Mouse (Mus musculus) testis, adult 2 months (tissue): ENCODE measurements around the gene Psap. TPM values are rescaled to one million over a fixed set of nuclear protein-coding genes. Genes with fewer than 3 reads are reported as not detected.
"Not testable (repeated sequence)": the region's sequence is repeated elsewhere in the genome, so short reads cannot be mapped to it uniquely, and the experiment has no call there.

Experiments
- H3K27ac ChIP-seq: fragments of 200-500 bp; 2 replicates; pipeline ENCODE4 v1.5.1; 2012; ENCODE audit warnings: low read depth, low read length; ENCODE audit not compliant: control insufficient read depth, insufficient read depth
- H3K27me3 ChIP-seq: fragments of 200-500 bp; 2 replicates; pipeline ENCODE4 v1.6.1; 2012; ENCODE audit warnings: mild to moderate bottlenecking, low read length, moderate library complexity; ENCODE audit not compliant: control insufficient read depth, insufficient read depth
- H3K36me3 ChIP-seq: fragments of 200-500 bp; 2 replicates; pipeline ENCODE4 v1.6.1; 2012; ENCODE audit warnings: mild to moderate bottlenecking, low read length; ENCODE audit not compliant: control insufficient read depth, insufficient read depth
- H3K4me1 ChIP-seq: fragments of 200-500 bp; 2 replicates; pipeline ENCODE4 v1.6.1; 2012; ENCODE audit warnings: low read length; ENCODE audit not compliant: control insufficient read depth, insufficient read depth
- H3K4me3 ChIP-seq: fragments of 200-500 bp; 2 replicates; pipeline ENCODE4 v1.5.1; 2012; ENCODE audit warnings: low read depth, mild to moderate bottlenecking, low read length, moderate library complexity, mixed read lengths; ENCODE audit not compliant: control insufficient read depth
- CTCF ChIP-seq: fragments of 200-500 bp; IDR thresholded peaks from 2 replicates; pipeline ENCODE4 v1.5.1; 2012; ENCODE audit warnings: low read depth, mild to moderate bottlenecking, inconsistent platforms, low read length, moderate library complexity; ENCODE audit not compliant: control insufficient read depth, insufficient read depth, insufficient replicate concordance
- POLR2A ChIP-seq: fragments of 200-500 bp; IDR thresholded peaks from 2 replicates; pipeline ENCODE4 v1.6.1; 2012; ENCODE audit warnings: low read depth, mild to moderate bottlenecking, inconsistent platforms, low read length, moderate library complexity; ENCODE audit not compliant: control insufficient read depth
- polyA plus RNA-seq: library from polyadenylated mRNA; depleted of rRNA; stranded (reverse); fragments of >200 nt; gene quantifications from 2 replicates; pipeline ENCODE4 v1.2.3, GENCODE M21; 2012; rRNA removed

Psap gene
- 235 and 280 TPM in 2 replicates for polyA plus RNA-seq

GRCm38 (mm10) chr10:60277207-60278005 is at the start of gene Psap:
TSS of gene Psap (plus strand) at chr10:60277627.
- Histone ChIP-seq H3K4me1 (0 out of 2 replicates have a peak, but pooled peaks cover 2% of the 10 kb centered on the region), H3K4me3 (peak within 1 kb of the TSS; percentile 92), H3K36me3 (no peaks in the 10 kb centered on the region), H3K27me3 (no peaks in the 10 kb centered on the region), H3K27ac (peak within 1 kb of the TSS; percentile 84)
- no peak for TF ChIP-seq CTCF
- TF ChIP-seq POLR2A, result peak; percentile 88

- no peak overlapping the region for H3K4me3 ChIP-seq
- no peak overlapping the region for H3K27ac ChIP-seq
- H3K4me1 ChIP-seq, result no peaks in the 10 kb centered on the region
- H3K27me3 ChIP-seq, result no peaks in the 10 kb centered on the region
- no peaks in the 10 kb centered on the region for H3K36me3 ChIP-seq
- no peak for TF ChIP-seq POLR2A
- no peak for TF ChIP-seq CTCF
Measured at GRCm38 (mm10) chr10:60227666-60228065, 49.8 kb upstream of the Psap start.

DNA sequence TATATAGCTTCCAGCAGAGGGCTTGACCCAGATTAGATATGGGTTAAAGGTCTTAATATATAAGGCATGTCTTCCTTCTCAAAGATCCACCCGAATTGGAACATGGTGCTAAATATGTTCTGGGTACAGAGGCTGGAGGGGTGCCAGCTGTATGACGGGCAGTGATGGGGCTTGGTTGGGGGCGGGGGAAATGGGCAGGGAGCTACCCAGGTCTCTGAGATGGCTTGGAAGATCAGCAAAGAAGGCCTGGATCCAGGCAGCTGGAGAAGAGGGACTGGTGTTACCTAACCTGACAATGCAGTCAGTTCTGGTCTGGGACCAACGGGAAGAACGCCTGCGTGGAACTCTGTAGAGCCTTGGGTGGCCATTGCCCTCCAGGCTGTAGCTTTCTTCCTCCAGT is 48.3 kb upstream of the Psap start:
- H3K4me1 ChIP-seq, result no peaks in the 10 kb centered on the region
- H3K27ac ChIP-seq, result no peak overlapping the region
- no peaks in the 10 kb centered on the region for H3K36me3 ChIP-seq
- TF ChIP-seq CTCF, result no peak
- no peaks in the 10 kb centered on the region for H3K27me3 ChIP-seq
- H3K4me3 ChIP-seq, result no peak overlapping the region

DNA sequence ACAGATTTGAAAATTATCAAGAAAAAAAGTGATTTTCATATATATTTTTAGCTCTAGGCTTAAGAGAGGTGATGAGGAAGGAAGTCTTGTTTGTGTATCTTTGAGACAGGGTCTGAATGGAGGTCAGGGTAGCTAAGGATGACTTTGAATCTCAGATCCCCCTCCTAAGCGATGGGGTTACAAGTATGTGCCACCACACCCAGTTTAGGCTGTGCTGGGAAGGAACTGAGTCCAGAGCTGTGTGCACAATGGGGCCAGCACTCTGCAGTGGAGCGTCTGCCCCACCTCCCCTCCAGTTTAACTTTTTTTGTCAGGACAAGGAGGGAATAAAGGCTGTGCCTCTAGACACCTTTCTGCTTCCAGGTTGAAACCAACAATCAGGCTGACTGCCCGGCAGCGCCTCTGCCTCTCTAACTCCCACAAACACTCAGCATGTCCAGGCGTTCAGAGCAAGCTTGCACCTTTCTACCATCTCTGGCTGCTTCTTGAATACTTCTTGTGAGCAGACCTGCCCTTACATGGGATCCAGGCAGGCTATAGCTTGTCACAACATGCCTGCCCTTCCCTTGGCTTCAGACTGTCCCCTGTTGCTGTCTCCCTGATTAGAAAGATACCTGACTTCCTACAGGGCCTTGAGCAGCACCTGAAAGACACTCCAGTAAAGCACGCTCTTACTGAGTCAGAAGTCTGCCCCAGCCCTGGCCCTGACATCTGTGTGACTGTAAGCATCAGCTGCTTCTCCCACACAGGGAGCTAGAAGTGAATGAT is 46.9 kb upstream of the Psap start:
- H3K4me1 ChIP-seq, result no peaks in the 10 kb centered on the region
- H3K36me3 ChIP-seq, result no peaks in the 10 kb centered on the region
- TF ChIP-seq POLR2A (no peak), CTCF (no peak)
- H3K27ac ChIP-seq, result no peak overlapping the region
- no peaks in the 10 kb centered on the region for H3K27me3 ChIP-seq
- H3K4me3 ChIP-seq, result no peak overlapping the region

DNA sequence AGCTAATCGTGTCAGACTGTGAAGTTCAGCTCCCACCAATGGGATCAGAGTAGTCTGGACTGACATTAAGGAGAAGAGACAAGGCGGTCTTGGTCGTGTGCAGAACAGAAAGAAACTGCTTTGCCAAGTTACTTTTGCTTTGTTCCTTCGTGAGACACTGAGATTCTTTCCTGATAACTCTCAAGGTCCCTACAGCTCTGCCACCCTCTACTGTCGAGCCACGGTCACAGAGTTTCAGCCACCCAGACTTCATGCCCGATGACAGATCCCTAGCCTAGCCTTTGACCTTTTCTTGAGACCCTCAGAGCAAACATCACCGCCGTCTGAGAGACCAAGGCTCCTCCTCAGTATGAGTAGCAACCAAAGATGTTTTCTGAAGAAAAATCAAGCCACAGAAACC is 43.4 kb upstream of the Psap start:
- Histone ChIP-seq H3K4me3 (no peak overlapping the region), H3K4me1 (no peaks in the 10 kb centered on the region), H3K27ac (no peak overlapping the region), H3K36me3 (no peaks in the 10 kb centered on the region), H3K27me3 (no peaks in the 10 kb centered on the region)
- TF ChIP-seq CTCF (no peak), POLR2A (no peak)

DNA sequence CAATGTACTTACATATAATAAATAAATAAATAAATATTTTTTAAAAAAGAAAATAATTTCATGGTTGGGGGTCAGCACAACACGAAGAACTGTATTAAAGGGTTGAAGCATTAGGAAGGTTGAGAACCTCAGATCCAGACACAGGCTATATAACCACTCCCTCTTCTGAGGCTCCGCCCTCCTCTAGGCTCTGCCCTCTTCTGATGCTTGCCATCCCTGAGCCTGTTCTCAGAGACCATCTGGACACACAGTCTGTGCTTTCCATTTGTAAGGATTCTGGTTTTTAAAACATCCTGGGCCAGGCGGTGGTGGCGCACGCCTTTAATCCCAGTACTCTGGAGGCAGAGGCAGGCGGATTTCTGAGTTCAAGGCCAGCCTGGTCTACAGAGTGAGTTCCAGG is 41.6 kb upstream of the Psap start:
- not testable (repeated sequence) for H3K4me3 ChIP-seq, H3K27ac ChIP-seq, H3K36me3 ChIP-seq, H3K4me1 ChIP-seq, H3K27me3 ChIP-seq

DNA sequence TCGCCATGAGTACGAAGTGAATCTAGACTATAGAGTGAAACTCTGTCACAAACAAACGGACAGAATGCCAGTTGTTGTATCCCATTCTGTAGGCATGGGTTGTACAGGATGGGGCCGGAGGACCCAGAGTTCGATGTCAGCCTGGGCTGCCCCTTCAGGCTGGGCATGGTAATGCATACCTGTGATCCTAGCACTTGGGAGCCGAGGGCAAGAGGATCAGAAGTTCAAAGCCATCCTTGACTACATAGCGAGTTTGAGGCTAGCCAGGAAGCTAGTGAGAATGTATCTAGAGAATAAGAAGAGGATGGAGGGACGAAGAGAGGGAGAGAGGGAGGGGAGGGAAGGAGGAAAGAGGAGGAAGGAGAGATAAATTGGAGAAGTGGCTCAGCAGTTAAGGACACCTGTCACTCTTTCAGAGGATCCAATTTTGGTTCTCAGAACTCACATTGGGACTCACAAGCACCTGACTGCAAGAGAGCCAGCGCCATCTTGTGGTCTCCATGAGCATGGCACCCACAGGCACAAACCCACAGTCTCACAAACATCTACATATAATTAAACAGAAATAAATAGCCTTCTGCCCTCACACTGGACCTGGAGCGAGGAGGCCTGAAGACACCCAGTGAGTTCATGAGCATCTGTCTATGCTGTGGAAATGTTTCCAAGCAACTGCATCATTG is 39.8 kb upstream of the Psap start:
- Histone ChIP-seq H3K4me1 (no peaks in the 10 kb centered on the region), H3K27me3 (no peaks in the 10 kb centered on the region), H3K36me3 (no peaks in the 10 kb centered on the region), H3K27ac (no peak overlapping the region), H3K4me3 (no peak overlapping the region)
- TF ChIP-seq POLR2A, result no peak
- peak; percentile 87 for TF ChIP-seq CTCF
